Mouse (Mus musculus): Measurements from ENCODE around the gene Lsg1.

Gene Lsg1

DNA sequence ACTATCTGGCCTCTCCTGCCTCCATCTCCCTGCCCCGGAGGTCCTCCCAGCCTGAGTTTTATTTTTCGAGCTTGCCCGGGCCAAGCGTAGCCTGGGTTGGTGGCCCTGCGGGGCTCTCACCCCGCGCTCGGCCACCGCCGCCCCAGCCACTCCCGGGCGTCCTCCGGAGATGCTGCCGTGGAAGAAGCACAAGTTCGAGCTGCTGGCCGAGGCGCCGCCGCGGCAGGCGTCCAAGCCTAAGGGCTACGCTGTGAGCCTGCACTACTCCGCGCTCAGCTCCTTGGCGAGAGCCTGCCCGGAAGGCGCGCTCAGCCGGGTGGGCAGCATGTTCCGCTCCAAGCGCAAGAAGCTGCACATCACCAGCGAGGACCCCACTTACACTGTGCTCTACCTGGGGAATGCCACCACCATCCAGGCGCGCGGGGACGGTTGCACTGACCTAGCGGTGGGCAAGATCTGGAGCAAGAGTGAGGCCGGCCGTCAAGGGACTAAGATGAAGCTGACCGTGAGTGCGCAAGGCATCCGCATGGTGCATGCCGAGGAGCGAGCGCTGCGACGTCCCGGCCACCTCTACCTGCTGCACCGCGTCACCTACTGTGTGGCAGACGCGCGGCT, 13.1 kb upstream of the Lsg1 start:
- no peak for DNase-seq (ENCODE audit: low spot score)

- peak; percentile 68 for DNase-seq (ENCODE audit: low spot score)
Measured at GRCm38 (mm10) chr16:30599491-30600268, 12.3 kb upstream of the Lsg1 start, which contains the start of gene Fam43a. Gene Fam43a (plus strand): TSS chr16:30599723.

GRCm38 (mm10) chr16:30596959-30597681, 9.7 kb upstream of the Lsg1 start:
- peak; percentile 62 for DNase-seq (ENCODE audit: low spot score)

GRCm38 (mm10) chr16:30595835-30596557, 8.6 kb upstream of the Lsg1 start:
- DNase-seq (ENCODE audit: low spot score) = no peak

- DNase-seq (ENCODE audit: low spot score) = no peak
Measured at GRCm38 (mm10) chr16:30595356-30595755, 8.0 kb upstream of the Lsg1 start.

- no peak for DNase-seq (ENCODE audit: low spot score)
Measured at GRCm38 (mm10) chr16:30591990-30592389, 4.6 kb upstream of the Lsg1 start.

- no peak for DNase-seq (ENCODE audit: low spot score)
Measured at GRCm38 (mm10) chr16:30590264-30591209, 3.1 kb upstream of the Lsg1 start.

DNA sequence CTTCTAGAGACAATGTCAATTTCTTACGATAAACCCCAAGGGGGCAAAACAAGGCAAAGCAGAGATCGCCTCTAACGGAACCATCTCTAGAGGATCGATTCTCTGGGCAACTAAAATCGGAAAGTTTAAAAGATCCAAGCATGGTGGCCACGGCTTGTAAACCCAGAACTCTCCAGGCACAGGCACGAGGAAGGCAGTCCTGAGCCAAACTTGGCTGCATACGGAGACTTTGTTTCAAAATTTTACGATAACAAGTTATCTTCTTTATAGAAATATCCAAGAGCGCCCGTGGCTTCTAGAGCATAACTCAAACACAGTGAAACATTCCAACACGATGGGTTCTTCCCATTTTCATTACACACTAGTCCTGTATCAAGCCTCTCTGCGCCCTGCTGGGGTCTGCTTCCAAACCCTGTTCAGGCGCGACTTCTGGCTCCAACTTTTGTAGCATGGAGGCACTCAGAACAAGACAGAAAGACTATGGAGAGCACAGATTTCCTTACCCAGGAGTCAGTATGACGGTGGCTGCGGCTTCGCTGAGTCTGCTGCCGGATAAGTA, 378 bp downstream of the Lsg1 start:
- DNase-seq (ENCODE audit: low spot score) = no peak

DNA sequence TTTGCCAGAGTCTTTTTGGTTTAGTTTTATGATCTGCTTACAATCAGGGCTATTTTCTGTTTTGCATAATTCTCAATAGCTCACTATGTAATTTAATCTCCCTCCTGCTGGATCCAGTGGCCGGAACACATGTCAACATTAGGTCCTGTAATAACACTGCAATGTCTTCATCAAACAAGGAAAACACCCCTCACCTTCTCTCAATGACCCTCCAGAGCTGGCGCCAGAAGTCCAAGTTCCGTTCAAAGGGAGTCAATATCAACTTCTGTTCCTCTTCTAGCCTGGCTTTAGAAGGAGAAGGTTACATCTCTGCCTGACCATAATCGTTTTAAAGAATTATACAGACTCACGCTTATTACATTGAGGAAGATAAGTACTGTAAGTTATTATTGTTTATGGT, 6.6 kb downstream of the Lsg1 start:
- no peak for DNase-seq (ENCODE audit: low spot score)

DNA sequence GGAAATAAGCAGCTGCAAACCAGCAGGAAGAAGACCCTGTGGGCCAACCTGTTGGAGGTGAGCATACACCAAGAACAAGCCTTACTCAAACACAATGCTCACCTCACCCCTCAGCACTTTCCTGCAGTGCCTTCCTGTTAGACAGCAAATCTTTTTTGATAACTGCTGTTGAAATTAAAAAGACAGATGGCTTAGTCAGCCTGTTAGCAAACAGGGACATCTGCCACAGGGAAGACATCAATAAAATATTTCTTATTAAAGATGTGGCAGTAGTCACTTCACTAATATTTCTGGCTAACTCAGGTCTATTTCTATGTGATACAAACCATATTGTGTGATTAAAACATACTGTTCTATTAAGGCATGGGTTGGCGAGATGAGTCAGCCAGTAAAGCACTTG, 11.0 kb downstream of the Lsg1 start:
- no peak for DNase-seq (ENCODE audit: low spot score)

GRCm38 (mm10) chr16:30575815-30576214, 11.6 kb downstream of the Lsg1 start:
- DNase-seq (ENCODE audit: low spot score) = no peak

DNA sequence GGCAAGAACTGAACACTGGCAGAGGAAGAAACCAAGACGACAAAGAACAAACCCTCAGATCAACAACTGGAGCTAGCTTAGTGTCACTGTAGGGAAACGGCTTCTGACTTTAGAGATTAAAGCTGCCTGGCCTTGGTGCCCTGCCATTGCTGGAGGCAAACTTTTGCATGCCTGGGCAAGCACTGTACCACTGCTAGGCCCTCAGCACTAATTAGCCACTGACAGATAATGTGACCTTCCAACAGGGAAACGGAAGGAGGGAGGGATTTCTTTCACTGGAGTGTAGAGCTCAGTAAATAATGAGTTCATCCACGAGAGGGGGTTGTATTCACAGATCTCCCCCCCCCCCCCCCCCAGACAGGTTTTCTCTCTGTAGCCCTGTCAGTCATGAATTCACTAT, 15.2 kb downstream of the Lsg1 start:
- no peak for DNase-seq (ENCODE audit: low spot score)

DNA sequence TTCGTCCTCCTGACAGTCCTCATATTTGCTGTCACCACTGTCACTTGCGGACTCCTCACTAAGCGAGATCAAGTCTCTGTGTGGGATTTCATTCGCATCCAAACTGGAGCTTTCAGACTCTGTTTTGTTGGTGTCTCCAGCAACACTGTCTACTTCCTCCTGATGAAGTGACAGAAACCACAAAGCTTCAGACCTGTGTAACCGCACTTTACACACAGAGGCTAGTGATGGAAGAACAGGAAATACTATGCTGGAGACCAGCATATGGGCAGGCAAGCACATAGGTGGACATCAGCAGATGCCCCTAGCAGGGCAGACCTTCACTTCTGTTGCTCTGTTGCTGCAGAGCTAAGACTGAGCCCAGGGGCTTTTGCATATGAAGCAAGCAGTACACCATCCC, 16.0 kb downstream of the Lsg1 start:
- DNase-seq (ENCODE audit: low spot score) = no peak

DNA sequence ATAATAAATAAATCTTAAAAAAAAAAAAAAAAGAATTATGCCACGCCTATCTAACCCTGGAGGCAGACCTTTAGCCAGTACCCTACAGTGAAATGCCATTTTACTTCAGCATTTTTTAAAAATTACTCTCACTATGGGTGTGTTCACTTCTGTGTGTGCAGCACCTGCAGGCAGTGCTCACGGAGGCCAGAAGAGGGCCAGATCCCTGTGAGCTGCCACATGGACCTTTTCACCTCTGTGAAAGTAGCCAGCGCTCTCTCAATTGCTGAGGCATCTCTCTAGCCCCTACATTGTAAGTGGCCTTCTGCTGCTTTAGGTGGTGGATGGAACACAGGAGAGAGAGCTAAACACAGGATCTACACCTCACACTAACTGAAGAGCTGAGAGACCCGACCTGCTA, 17.2 kb downstream of the Lsg1 start:
- DNase-seq (ENCODE audit: low spot score) = no peak

DNA sequence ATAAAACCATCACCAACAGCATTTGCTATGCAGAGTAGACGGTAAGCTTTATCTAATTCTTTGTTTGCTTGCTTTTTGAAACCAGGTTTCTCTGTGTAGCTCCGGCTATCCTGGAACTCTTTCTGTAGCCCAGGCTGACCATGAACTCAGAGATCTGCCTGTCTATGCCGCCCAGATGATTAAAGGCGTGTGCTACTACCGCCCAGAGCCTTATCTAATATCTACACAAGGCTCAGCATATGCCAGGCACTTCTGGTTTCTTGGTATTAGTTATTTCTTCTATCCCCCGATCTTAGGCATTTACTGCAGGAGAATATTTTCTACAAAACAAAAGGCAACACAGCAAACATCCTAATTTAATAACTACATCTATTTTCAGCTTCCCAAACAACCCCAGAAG, 21.8 kb downstream of the Lsg1 start:
- DNase-seq (ENCODE audit: low spot score) = no peak

DNA sequence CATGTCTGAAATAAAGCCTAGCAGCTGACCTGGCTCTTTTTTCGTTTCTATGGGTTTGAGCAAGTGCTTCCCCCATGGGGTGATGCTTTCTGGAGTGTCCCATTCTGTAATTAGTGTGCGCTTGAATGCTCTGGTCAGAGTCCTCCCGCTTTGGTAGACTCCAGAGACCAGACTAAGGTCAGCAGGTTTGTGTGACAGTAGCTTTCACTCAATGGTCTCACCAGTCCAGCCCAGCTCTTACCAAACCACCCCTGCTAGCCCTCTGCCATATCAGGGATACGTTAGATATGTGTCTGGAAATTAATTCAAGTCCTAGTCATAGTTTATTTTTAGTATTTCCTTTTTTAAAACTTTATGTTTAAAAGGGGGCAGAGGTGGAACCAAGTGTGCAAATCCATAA, 26.8 kb downstream of the Lsg1 start:
- no peak for DNase-seq (ENCODE audit: low spot score)

DNA sequence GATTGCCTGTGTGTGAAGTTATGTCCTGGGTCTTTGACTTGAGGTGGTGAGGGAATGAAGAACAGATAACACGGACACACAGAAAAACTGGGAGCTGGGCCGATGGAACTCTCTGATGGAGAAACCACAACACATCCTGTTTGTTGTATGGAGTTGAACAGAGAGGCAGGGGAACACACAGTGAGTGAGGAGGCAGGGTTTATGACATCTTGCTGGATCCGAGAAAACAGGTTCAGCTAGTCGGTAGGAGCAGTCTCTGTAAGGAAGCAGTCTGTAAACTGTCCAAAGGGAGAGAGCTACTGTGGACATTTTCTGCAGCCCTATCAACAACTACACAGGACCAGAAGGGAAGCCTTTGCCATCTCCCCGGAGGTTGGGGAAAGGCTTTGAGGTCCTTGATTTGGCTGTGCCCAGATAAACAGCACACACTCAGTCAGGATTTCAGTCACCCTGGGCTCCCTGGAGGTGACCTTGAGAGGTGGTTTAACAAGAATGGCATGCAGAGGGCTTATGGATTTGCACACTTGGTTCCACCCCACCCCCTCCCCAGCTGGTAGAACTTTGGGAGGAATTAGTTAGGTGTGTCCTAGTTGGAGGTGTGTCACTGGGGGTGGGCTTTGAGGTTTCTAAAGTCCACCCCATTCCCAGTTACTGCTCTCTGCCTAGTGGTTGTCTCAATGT, 27.9 kb downstream of the Lsg1 start:
- no peak for DNase-seq (ENCODE audit: low spot score)

GRCm38 (mm10) chr16:30554109-30554508, 33.3 kb downstream of the Lsg1 start:
- DNase-seq (ENCODE audit: low spot score) = no peak

DNA sequence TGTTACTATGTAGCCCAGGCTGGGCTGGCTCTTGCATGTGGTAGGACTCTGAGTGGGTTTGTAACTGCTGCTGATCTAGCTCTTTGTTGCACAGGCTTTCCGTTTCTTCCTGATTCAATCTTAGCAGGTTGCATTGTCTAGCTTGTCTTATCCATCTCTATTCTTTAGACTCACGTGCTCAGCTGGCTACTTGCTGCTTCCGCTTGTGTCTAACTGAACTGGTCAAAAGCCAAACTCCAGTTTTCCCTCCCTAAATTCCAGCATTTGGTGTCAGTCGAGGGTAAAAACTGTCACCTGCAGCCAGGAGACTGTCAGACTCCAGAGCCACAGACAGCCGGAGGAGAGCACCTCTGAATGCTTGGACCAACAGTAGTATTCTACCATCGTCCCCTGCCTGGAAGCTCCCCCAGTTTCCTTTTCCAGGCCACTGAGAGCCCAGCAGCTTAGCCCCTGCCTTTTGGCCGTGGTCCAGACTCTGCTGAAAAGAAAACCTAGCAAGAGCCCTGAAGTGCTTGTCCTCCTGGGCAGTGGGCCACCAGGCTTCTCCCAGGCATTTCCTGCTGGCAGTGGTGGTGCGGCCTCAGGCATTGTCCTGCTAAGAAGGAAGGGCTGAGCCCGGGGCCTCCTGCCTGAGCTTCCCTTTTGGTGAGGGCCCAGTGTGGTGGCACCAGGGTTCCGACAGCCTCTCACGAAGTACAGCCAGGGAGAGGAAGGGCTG, 34.6 kb downstream of the Lsg1 start:
- DNase-seq (ENCODE audit: low spot score) = no peak

DNA sequence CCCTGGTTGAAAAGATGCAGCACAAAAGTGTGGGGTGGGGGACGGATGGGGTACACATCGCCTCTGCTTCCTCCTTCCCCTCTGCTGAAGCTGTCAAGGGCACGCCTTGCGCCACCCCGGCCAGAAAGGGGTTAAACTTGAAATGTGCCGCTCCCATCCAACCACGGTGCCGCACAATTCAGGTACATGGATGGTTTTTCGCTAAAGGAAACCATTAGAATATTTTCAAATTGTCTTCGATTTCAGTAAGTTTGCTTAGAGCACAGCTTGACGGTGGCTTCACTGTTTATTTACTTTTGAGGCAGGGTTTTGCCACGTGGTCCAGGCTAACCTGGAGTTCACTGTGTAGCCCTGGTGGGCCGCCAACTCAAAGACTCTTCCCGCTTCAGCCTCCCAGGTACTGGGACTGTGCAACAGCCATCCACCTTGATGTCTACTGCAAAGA, 36.6 kb downstream of the Lsg1 start, which contains the start of gene Tmem44:
Gene Tmem44, minus strand, starts transcription at position 95 of the 445 bp plus-strand sequence.
- no peak for DNase-seq (ENCODE audit: low spot score)
